Mouse (Mus musculus) intestine, embryonic 14.5 days (tissue): ENCODE measurements around the gene Nos1ap. TPM values are rescaled to one million over a fixed set of nuclear protein-coding genes. Genes with fewer than 3 reads are reported as not detected.

Source experiments
- ATAC-seq: fragments of 200-750 bp; cut with Nextera tagmentation; replicated peaks from 2 replicates; pipeline ENCODE4 v1.8.0; 2017; ENCODE audit warnings: low read depth, moderate number of reproducible peaks, moderate TSS enrichment, moderate library complexity; ENCODE audit not compliant: low FRiP score, low TSS enrichment
- DNase-seq: peaks from one replicate; pipeline ENCODE4 v3.0.0-alpha.2; 2018; ENCODE audit warnings: low spot score
- H3K27ac ChIP-seq: fragments of 300-500 bp; sonication (generic); 2 replicates; pipeline ENCODE4 v1.5.1; 2014; ENCODE audit warnings: low read depth, mild to moderate bottlenecking, control low read depth
- H3K27me3 ChIP-seq: fragments of 300-500 bp; sonication (generic); replicated peaks from 2 replicates; pipeline ENCODE4 v1.6.1; 2014; ENCODE audit warnings: low read length, control low read depth; ENCODE audit not compliant: control insufficient read depth, insufficient read depth
- H3K36me3 ChIP-seq: fragments of 300-500 bp; sonication (generic); 2 replicates; pipeline ENCODE4 v1.6.1; 2014; ENCODE audit warnings: low read length, control low read depth; ENCODE audit not compliant: control insufficient read depth, insufficient read depth
- H3K4me1 ChIP-seq: fragments of 300-500 bp; sonication (generic); replicated peaks from 2 replicates; pipeline ENCODE4 v1.6.1; 2014; ENCODE audit warnings: low read length, control low read depth, mixed read lengths; ENCODE audit not compliant: control insufficient read depth, insufficient read depth
- H3K4me2 ChIP-seq: fragments of 300-500 bp; sonication (generic); 2 replicates; pipeline ENCODE4 v1.6.1; 2014; ENCODE audit warnings: low read length
- H3K4me3 ChIP-seq: fragments of 300-500 bp; sonication (generic); 2 replicates; pipeline ENCODE4 v1.5.1; 2014; ENCODE audit warnings: low read depth, low read length, control low read depth, mixed read lengths
- H3K9ac ChIP-seq: fragments of 300-500 bp; sonication (generic); 2 replicates; pipeline ENCODE4 v1.6.1; 2014; ENCODE audit warnings: mild to moderate bottlenecking, low read length
- H3K9me3 ChIP-seq: fragments of 300-500 bp; sonication (generic); 2 replicates; pipeline ENCODE4 v1.6.1; 2016; ENCODE audit warnings: low read length, control low read depth; ENCODE audit not compliant: control insufficient read depth
- WGBS: fragments of 180-500 bp; shearing (Covaris S2); extraction: QIAGEN DNeasy Blood & Tissue Kit; methylation state at CpG from one replicate; pipeline ENCODE4 v1.1.7; 2014; 5-methylcytosine and 5-hydroxymethylcytosine counted together
- polyA plus RNA-seq: library from polyadenylated mRNA; unstranded; fragments of >200 nt; fragmentation: Nextera tagmentation; extraction: Ambion mirVana; gene quantifications from 2 replicates; pipeline ENCODE4 v1.2.1, GENCODE M21; 2014

The Nos1ap gene
- polyA plus RNA-seq, 1 experiment from 2014 or later: 12.1 TPM

- no peaks in the 10 kb centered on the region for H3K9me3 ChIP-seq
- DNase-seq: no peak
- H3K9ac ChIP-seq: no peak overlapping the region
- H3K36me3 ChIP-seq: no peaks in the 10 kb centered on the region
- H3K4me1 ChIP-seq: peaks cover 2% of the 10 kb centered on the region; the same call in 1 of the 2 replicates
- WGBS: 67% methylated on average over 2 of the region's 2 CpGs
- no peak overlapping the region for H3K27ac ChIP-seq
- no peak overlapping the region for H3K4me3 ChIP-seq
- no peak overlapping the region for H3K4me2 ChIP-seq
- no peak for ATAC-seq
- H3K27me3 ChIP-seq: no peaks in the 10 kb centered on the region
These were observed 161.5 kb downstream of the Nos1ap start for GRCm38 (mm10) chr1:170428141-170428540.

GRCm38 (mm10) chr1:170424258-170424889 lies 165.3 kb downstream of the Nos1ap start:
- Histone ChIP-seq H3K4me1 (peaks cover 2% of the 10 kb centered on the region; the same call in 1 of the 2 replicates), H3K9me3 (no peaks in the 10 kb centered on the region), H3K27me3 (no peaks in the 10 kb centered on the region), H3K36me3 (no peaks in the 10 kb centered on the region), H3K4me3 (no peak overlapping the region), H3K27ac (no peak overlapping the region), H3K4me2 (no peak overlapping the region), H3K9ac (no peak overlapping the region)
- 85% methylated on average over 10 of the region's 10 CpGs for WGBS
- DNase-seq (no peak), ATAC-seq (no peak)

GRCm38 (mm10) chr1:170423048-170423447 lies 166.6 kb downstream of the Nos1ap start:
- Histone ChIP-seq H3K36me3 (no peaks in the 10 kb centered on the region), H3K4me3 (no peak overlapping the region), H3K4me1 (no peaks in the 10 kb centered on the region), H3K9ac (no peak overlapping the region), H3K4me2 (no peak overlapping the region), H3K27ac (no peak overlapping the region), H3K27me3 (no peaks in the 10 kb centered on the region), H3K9me3 (no peaks in the 10 kb centered on the region)
- no peak for DNase-seq
- ATAC-seq: no peak
- WGBS: 67% methylated on average over 1 of the region's 1 CpGs

GRCm38 (mm10) chr1:170422188-170422587 lies 167.5 kb downstream of the Nos1ap start:
- Histone ChIP-seq H3K27me3 (no peaks in the 10 kb centered on the region), H3K27ac (no peak overlapping the region), H3K9me3 (no peaks in the 10 kb centered on the region), H3K4me2 (no peak overlapping the region), H3K4me3 (no peak overlapping the region), H3K36me3 (no peaks in the 10 kb centered on the region), H3K4me1 (no peaks in the 10 kb centered on the region), H3K9ac (no peak overlapping the region)
- 87% methylated on average over 4 of the region's 4 CpGs for WGBS
- no peak for DNase-seq
- ATAC-seq: no peak

GRCm38 (mm10) chr1:170419961-170420360 lies 169.7 kb downstream of the Nos1ap start:
- Histone ChIP-seq H3K4me3 (no peak overlapping the region), H3K4me2 (no peak overlapping the region), H3K9me3 (no peaks in the 10 kb centered on the region), H3K27me3 (no peaks in the 10 kb centered on the region), H3K4me1 (no peaks in the 10 kb centered on the region), H3K9ac (no peak overlapping the region), H3K36me3 (no peaks in the 10 kb centered on the region), H3K27ac (no peak overlapping the region)
- ATAC-seq (no peak), DNase-seq (no peak)
- WGBS: 84% methylated on average over 3 of the region's 3 CpGs

GRCm38 (mm10) chr1:170418131-170418530 lies 171.5 kb downstream of the Nos1ap start:
- 81% methylated on average over 1 of the region's 1 CpGs for WGBS
- Histone ChIP-seq H3K9ac (no peak overlapping the region), H3K4me3 (no peak overlapping the region), H3K36me3 (no peaks in the 10 kb centered on the region), H3K4me2 (no peak overlapping the region), H3K27me3 (no peaks in the 10 kb centered on the region), H3K4me1 (no peaks in the 10 kb centered on the region), H3K27ac (no peak overlapping the region), H3K9me3 (no peaks in the 10 kb centered on the region)
- no peak for ATAC-seq
- DNase-seq: no peak

- DNase-seq: no peak
- no peak for ATAC-seq
- no peak overlapping the region for H3K4me3 ChIP-seq
- H3K27ac ChIP-seq: no peak overlapping the region
- H3K4me1 ChIP-seq: no peaks in the 10 kb centered on the region
- no peak overlapping the region for H3K9ac ChIP-seq
- no peak overlapping the region for H3K4me2 ChIP-seq
- H3K36me3 ChIP-seq: no peaks in the 10 kb centered on the region
- no peaks in the 10 kb centered on the region for H3K27me3 ChIP-seq
- 69% methylated on average over 2 of the region's 2 CpGs for WGBS
- H3K9me3 ChIP-seq: no peaks in the 10 kb centered on the region
These were observed 172.7 kb downstream of the Nos1ap start for GRCm38 (mm10) chr1:170416967-170417366.

- Histone ChIP-seq H3K9me3 (no peaks in the 10 kb centered on the region), H3K4me1 (no peaks in the 10 kb centered on the region), H3K4me3 (no peak overlapping the region), H3K9ac (no peak overlapping the region), H3K36me3 (no peaks in the 10 kb centered on the region), H3K27me3 (no peaks in the 10 kb centered on the region), H3K27ac (no peak overlapping the region), H3K4me2 (no peak overlapping the region)
- no peak for DNase-seq
- no peak for ATAC-seq
- WGBS: 28% methylated on average over 6 of the region's 6 CpGs
These were observed 173.5 kb downstream of the Nos1ap start for GRCm38 (mm10) chr1:170416206-170416605.

- no peak overlapping the region for H3K4me2 ChIP-seq
- H3K4me1 ChIP-seq: no peaks in the 10 kb centered on the region
- DNase-seq: no peak
- no peak for ATAC-seq
- H3K4me3 ChIP-seq: no peak overlapping the region
- 66% methylated on average over 3 of the region's 3 CpGs for WGBS
- H3K36me3 ChIP-seq: no peaks in the 10 kb centered on the region
- H3K9ac ChIP-seq: no peak overlapping the region
- H3K27ac ChIP-seq: no peak overlapping the region
- H3K9me3 ChIP-seq: no peaks in the 10 kb centered on the region
- H3K27me3 ChIP-seq: no peaks in the 10 kb centered on the region
These were observed 174.3 kb downstream of the Nos1ap start for GRCm38 (mm10) chr1:170415395-170415794.
